Mouse (Mus musculus) testis, adult 2 months (tissue): ENCODE measurements around the gene Acd. TPM values are rescaled to one million over a fixed set of nuclear protein-coding genes. Genes with fewer than 3 reads are reported as not detected.

Experiments used
- H3K27ac ChIP-seq: fragments of 200-500 bp; 2 replicates; pipeline ENCODE4 v1.5.1; 2012; ENCODE audit warnings: low read depth, low read length; ENCODE audit not compliant: control insufficient read depth, insufficient read depth
- H3K27me3 ChIP-seq: fragments of 200-500 bp; 2 replicates; pipeline ENCODE4 v1.6.1; 2012; ENCODE audit warnings: mild to moderate bottlenecking, low read length, moderate library complexity; ENCODE audit not compliant: control insufficient read depth, insufficient read depth
- H3K36me3 ChIP-seq: fragments of 200-500 bp; 2 replicates; pipeline ENCODE4 v1.6.1; 2012; ENCODE audit warnings: mild to moderate bottlenecking, low read length; ENCODE audit not compliant: control insufficient read depth, insufficient read depth
- H3K4me1 ChIP-seq: fragments of 200-500 bp; 2 replicates; pipeline ENCODE4 v1.6.1; 2012; ENCODE audit warnings: low read length; ENCODE audit not compliant: control insufficient read depth, insufficient read depth
- H3K4me3 ChIP-seq: fragments of 200-500 bp; 2 replicates; pipeline ENCODE4 v1.5.1; 2012; ENCODE audit warnings: low read depth, mild to moderate bottlenecking, low read length, moderate library complexity, mixed read lengths; ENCODE audit not compliant: control insufficient read depth
- CTCF ChIP-seq: fragments of 200-500 bp; IDR thresholded peaks from 2 replicates; pipeline ENCODE4 v1.5.1; 2012; ENCODE audit warnings: low read depth, mild to moderate bottlenecking, inconsistent platforms, low read length, moderate library complexity; ENCODE audit not compliant: control insufficient read depth, insufficient read depth, insufficient replicate concordance
- POLR2A ChIP-seq: fragments of 200-500 bp; IDR thresholded peaks from 2 replicates; pipeline ENCODE4 v1.6.1; 2012; ENCODE audit warnings: low read depth, mild to moderate bottlenecking, inconsistent platforms, low read length, moderate library complexity; ENCODE audit not compliant: control insufficient read depth
- polyA plus RNA-seq: library from polyadenylated mRNA; depleted of rRNA; stranded (reverse); fragments of >200 nt; gene quantifications from 2 replicates; pipeline ENCODE4 v1.2.3, GENCODE M21; 2012

Gene Acd
- polyA plus RNA-seq, 1 experiment = 40.2 TPM

DNA sequence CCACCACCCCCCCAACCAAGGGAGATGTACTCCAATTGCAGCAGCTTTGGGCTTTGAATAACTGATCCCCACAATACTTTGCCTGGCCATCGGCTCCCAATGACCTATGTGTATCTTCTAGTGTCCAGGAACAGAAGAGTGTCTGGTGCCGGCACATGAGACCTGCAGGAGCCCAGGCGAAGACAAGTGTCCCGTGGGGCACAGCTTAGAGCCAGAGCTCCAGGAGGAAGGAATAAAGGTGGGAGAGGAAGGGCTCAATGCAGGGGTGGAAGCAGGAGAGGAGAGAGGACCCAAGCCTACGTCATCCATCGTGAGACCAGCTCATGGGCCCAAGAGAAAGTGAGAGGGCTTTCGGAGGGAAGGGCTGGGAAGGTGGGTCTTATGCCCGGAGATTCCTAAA is 7.8 kb upstream of the Acd start:
- H3K36me3 ChIP-seq = no peaks in the 10 kb centered on the region
- no peak for TF ChIP-seq CTCF
- TF ChIP-seq POLR2A = no peak
- no peaks in the 10 kb centered on the region for H3K27me3 ChIP-seq
- H3K4me3 ChIP-seq = peak overlapping the region; percentile 90
- H3K4me1 ChIP-seq = peaks cover 23% of the 10 kb centered on the region
- no peak overlapping the region for H3K27ac ChIP-seq

DNA sequence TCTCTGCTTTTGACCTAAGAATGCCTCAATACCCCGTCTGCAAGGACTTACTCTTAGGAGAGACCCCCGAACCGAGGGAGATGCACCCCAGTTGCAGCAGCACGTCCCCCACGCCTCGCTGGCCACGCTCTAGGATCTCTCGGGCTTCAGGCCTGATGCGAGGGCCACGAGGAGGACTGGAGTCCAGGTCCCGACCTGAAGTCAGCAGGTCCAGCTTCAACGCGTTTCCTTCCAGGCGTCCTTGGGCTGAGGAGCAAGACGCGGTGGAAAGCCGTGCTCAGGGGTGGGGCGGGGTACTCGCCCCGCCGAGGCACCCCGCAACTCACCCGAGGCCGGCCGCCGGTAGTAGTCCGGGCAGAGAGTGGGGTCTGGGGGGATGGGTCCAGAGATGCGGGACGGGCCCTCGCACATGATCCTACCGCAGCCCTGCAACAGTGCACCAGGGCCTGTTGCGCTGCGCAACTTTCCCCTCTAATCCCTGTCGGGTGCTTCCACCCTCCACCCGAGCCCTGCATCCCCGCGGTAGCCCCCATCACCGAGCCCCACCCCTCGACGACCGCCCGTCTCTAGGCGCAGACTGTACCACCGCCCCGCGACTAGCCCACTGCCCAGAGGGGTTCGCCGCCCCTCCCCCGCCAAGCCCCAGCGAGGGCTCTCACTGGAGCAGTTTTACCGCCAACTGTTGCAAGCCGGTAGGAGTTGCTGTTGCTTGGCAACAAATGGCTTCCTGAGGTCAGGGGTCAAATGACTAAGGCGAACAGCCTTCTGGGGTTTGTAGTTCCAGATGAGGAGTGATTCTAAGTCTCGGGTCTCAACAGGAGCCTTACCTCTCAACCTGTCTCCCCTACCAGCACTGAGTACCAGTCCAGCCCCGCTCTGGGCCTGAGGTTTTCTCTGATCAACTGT is 6.8 kb upstream of the Acd start, which contains the start of the genes 4933405L10Rik and Enkd1:
Gene 4933405L10Rik, plus strand, starts transcription at position 158 of the 906 bp plus-strand sequence.
Gene Enkd1, minus strand, starts transcription at position 713 of the 906 bp plus-strand sequence.
- TF ChIP-seq CTCF (no peak), POLR2A (peak; percentile 53)
- Histone ChIP-seq H3K36me3 (no peaks in the 10 kb centered on the region), H3K27ac (peak within 1 kb of the TSS; percentile 83), H3K4me1 (peaks cover 25% of the 10 kb centered on the region), H3K4me3 (peak within 1 kb of the TSS; percentile 90), H3K27me3 (no peaks in the 10 kb centered on the region)

DNA sequence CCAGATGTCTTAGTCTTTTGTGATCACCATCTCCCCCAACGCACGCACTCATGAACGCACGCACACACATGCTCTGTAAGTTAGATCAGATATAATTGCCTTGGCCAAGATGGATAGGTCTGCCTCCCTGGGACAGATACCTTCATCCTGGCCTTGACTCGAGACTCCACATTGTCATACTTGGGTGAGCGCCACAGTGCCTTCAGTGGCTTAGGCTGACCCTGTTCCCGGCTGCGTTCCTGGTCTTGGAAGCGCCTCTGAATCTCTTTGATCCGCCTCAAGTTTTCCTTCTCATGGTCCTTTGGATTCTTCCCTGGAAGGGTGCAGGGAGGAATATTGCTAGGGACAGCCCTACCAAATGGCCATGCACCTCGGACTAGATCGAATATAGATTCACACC is 5.5 kb upstream of the Acd start:
- H3K27me3 ChIP-seq = no peaks in the 10 kb centered on the region
- H3K4me3 ChIP-seq = peak overlapping the region; percentile 7
- peaks cover 35% of the 10 kb centered on the region for H3K4me1 ChIP-seq
- TF ChIP-seq POLR2A (no peak), CTCF (no peak)
- H3K36me3 ChIP-seq = no peaks in the 10 kb centered on the region
- H3K27ac ChIP-seq = no peak overlapping the region

DNA sequence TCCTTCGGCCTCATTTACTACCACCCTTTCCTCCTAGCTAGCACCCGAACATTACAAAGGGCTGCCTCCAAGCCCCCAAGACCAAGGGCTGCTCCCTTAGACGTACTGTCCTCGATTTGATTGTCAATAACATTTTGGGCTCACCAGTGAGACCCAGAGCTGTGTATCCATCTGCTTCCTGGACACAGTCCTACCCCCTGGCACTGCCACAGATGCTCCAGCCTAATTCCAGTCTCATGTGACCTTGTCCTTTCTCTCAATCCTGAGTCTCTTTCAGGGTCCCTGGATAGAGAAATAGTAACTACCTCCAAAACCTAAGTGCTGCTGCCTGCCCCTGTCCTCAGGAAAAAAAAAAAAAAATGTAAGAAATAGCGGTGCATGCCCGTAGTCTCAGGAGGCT is 4.1 kb upstream of the Acd start:
- no peaks in the 10 kb centered on the region for H3K27me3 ChIP-seq
- no peak for TF ChIP-seq CTCF
- no peak for TF ChIP-seq POLR2A
- H3K4me1 ChIP-seq = peaks cover 38% of the 10 kb centered on the region
- no peak overlapping the region for H3K27ac ChIP-seq
- H3K4me3 ChIP-seq = peak overlapping the region; percentile 5; the same call in 1 of the 2 replicates
- no peaks in the 10 kb centered on the region for H3K36me3 ChIP-seq

DNA sequence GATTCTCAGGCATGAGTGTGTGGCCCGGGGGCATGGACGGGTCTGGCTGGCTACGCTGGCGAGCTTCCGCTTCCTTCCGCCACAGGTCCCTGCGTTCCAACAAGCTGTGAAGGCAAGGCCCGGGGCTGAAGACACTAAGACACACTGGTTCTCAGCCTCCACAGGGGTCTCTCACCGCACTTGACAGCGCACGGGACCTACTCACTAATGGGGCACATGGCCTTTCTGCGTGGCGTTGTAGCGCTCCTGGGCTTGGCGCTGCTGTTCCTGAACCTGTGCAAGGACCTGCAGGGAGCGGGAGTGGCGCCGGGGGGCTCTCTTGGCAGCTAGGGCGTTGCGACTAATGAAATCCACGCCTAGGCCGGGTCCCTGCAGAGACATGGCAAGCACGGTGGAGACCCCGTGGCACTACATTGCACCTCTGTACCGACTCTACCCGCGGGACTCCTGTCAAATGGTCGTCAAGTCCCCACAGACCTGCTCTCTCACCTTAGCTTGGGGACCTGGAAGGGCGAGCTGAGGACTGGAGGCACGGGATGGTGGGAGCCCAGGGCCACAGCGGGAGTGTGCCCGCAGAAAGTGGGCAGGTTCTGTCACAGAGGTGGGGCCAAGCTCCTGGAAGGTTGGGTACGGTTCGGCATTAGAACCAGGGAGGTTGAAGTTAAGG is 3.4 kb upstream of the Acd start:
- Histone ChIP-seq H3K36me3 (no peaks in the 10 kb centered on the region), H3K4me3 (peak overlapping the region; percentile 51), H3K4me1 (peaks cover 34% of the 10 kb centered on the region), H3K27ac (no peak overlapping the region), H3K27me3 (no peaks in the 10 kb centered on the region)
- no peak for TF ChIP-seq CTCF
- no peak for TF ChIP-seq POLR2A

DNA sequence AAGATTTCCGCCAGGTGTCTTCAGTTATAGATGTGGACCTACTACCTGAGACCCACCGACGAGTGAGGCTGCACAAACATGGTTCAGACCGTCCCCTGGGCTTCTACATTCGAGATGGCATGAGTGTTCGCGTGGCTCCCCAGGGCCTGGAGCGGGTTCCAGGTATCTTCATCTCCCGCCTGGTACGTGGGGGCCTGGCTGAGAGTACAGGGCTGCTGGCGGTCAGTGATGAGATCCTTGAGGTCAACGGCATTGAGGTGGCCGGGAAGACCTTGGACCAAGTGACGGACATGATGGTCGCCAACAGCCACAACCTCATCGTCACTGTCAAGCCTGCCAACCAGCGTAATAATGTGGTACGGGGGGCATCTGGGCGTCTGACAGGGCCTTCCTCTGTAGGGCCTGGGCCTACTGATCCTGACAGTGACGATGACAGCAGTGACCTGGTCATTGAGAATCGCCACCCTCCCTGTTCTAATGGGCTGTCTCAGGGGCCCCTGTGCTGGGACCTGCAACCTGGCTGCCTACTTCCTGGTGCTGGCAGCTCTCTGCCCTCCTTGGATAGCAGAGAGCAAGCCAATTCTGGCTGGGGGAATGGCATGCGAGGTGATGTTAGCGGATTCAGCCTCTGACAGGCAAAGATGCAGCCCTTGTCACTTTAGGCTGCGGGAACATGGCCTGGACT is 2.0 kb upstream of the Acd start:
- H3K36me3 ChIP-seq = no peaks in the 10 kb centered on the region
- H3K27ac ChIP-seq = no peak overlapping the region
- H3K27me3 ChIP-seq = no peaks in the 10 kb centered on the region
- TF ChIP-seq POLR2A = no peak; the same call in 1 of the 2 replicates
- peak overlapping the region; percentile 93 for H3K4me3 ChIP-seq
- H3K4me1 ChIP-seq = peaks cover 29% of the 10 kb centered on the region

DNA sequence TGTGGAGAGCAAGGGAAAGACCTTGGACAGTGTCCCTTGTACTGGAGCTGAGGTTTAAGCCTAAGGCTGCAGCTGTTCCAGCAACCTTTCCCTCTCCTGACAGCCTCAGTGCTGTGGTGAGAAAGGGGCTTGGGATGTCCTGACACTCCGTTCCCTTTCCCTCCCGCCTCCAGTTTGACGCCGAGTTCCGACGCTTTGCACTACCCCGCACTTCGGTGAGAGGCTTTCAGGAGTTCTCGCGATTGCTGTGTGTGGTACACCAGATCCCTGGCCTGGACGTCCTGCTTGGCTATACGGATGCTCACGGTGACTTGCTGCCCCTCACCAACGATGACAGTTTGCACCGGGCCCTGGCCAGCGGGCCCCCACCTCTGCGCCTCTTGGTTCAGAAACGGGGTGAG is 1.1 kb upstream of the Acd start:
- no peaks in the 10 kb centered on the region for H3K27me3 ChIP-seq
- TF ChIP-seq POLR2A (no peak), CTCF (no peak)
- peak overlapping the region; percentile 15; the same call in 1 of the 2 replicates for H3K27ac ChIP-seq
- peaks cover 24% of the 10 kb centered on the region for H3K4me1 ChIP-seq
- peak overlapping the region; percentile 93 for H3K4me3 ChIP-seq
- no peaks in the 10 kb centered on the region for H3K36me3 ChIP-seq
